Mouse (Mus musculus) layer of hippocampus, adult 2 months (tissue): Measurements from ENCODE around the gene Chmp4b. TPM values are rescaled to one million over a fixed set of nuclear protein-coding genes. Genes with fewer than 3 reads are reported as not detected.

Source experiments
- DNase-seq, 2 experiments: peaks; one replicate each; pipeline ENCODE4 v3.0.0; 2022; ENCODE audit warnings: low spot score in 2 of 2
- H3K27ac ChIP-seq: fragments of 200-600 bp; 2 replicates; pipeline ENCODE4 v1.8.1; 2022
- H3K4me3 ChIP-seq: fragments of 200-600 bp; 2 replicates; pipeline ENCODE4 v1.8.1; 2022; ENCODE audit warnings: mild to moderate bottlenecking
- CTCF ChIP-seq: fragments of 200-600 bp; conservative IDR thresholded peaks from 2 replicates; pipeline ENCODE4 v1.8.1; 2022; ENCODE audit warnings: antibody characterized with exemption, mild to moderate bottlenecking, moderate library complexity
- total RNA-seq, 2 experiments: library from RNA; stranded (reverse); gene quantifications; 2 replicates each; pipeline ENCODE4 v1.2.3; 2021

The Chmp4b gene
- total RNA-seq, 2 experiments from 2014 or later = 206 to 215 TPM

DNA sequence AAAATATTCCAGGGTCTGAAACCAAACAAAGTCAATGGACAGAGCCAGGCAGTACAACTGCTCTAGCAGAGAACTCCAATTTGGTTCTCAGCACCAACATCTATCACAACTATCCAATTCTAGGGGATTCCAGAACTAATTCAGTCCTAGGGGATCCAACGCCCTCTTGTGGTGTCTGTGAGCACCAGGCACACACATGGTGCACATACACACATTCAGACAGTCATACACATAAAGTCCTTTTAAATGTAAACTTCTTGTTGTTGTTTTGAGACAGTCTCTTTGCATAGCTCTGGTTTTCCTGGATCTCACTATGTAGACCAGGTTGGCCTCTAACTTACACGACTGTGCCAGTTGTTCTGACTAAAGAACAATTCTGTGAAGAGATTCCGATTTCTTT is 1.1 kb upstream of the Chmp4b start:
- no peak for TF ChIP-seq CTCF
- Histone ChIP-seq H3K27ac (no peak overlapping the region), H3K4me3 (no peak overlapping the region)
- no peak for DNase-seq

DNA sequence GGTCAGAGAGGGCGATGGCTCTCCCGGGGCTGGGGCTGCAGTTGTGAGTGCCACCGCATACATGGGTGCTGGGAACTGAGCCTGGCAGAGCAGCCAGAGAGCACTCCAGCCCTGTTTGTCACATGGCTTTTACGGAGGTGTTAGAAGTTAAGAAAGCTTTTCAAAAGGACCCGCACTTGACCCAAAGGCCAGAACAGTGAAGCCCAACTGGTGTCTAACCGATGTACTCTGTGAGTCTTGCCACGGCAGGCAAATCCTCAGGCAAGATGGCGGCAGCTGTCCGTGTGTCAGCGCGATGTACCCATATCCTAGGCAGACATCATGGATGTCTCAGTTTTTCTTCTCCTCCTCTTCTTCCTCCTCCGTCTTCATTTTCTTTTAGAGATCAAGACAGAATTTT is 3.5 kb downstream of the Chmp4b start:
- no peak for TF ChIP-seq CTCF
- no peak overlapping the region for H3K4me3 ChIP-seq
- DNase-seq = no peak
- H3K27ac ChIP-seq = no peak overlapping the region

DNA sequence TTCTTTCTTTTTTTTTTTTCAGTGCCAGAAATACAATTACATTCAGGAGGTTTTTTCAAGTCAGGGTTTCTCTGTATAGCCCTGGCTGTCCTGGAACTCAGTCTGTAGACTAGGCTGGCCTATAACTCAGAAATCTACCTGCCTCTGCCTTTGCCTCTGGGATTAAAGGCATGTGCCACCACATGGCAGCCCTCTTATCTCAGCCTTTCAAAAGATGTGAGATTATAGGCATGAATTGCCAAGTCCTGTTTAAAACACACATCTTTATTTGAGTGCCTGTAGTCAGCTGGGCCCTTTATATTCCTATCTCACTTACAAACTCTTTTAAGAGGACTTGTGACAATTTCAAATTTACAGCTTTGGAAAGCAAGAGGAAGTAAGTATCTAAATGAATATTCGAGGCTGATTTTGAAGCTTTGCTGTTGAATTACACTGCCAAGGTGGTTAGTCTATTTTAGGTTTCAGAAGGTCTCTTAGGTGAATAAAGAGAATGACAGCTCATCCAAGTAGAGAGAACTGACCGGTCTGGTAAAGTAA is 4.4 kb downstream of the Chmp4b start:
- DNase-seq = no peak
- Histone ChIP-seq H3K4me3 (no peak overlapping the region), H3K27ac (peak overlapping the region; percentile 74)
- no peak for TF ChIP-seq CTCF

DNA sequence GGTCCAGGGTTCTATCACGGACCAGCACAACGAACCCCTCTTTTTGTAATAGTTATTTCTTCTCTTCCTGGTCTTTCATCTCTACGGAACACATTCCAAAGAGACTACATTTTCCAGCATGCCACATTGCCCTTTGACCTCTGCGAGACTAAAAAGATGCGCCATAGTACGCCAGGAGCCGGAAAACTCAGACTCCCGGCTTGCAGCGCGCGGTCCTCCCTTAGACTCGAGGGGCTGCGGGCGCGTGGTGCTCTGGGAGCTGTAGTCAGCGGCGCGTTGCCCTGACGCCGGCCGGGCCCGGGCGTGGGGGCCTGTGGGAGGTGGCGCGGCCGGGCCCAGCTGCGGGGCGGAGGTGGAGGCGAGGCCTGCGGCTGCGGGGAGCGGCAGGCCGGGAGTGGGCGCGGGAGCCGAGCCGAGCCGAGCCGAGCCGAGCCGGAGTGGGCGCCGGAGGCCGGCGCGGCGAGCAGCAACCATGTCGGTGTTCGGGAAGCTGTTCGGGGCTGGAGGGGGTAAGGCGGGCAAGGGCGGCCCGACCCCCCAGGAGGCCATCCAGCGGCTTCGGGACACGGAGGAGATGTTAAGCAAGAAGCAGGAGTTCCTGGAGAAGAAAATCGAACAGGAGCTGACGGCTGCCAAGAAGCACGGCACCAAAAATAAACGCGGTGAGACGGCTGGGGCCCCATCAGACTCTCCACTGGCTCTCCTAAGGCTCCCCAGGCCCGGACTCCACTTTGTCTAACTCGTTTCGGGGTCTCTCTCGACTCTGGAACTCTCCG is 5.4 kb downstream of the Chmp4b start:
- TF ChIP-seq CTCF = no peak
- peak; percentile 97 to 98 for DNase-seq
- peak overlapping the region; percentile 94 for H3K4me3 ChIP-seq
- peak overlapping the region; percentile 95 for H3K27ac ChIP-seq

DNA sequence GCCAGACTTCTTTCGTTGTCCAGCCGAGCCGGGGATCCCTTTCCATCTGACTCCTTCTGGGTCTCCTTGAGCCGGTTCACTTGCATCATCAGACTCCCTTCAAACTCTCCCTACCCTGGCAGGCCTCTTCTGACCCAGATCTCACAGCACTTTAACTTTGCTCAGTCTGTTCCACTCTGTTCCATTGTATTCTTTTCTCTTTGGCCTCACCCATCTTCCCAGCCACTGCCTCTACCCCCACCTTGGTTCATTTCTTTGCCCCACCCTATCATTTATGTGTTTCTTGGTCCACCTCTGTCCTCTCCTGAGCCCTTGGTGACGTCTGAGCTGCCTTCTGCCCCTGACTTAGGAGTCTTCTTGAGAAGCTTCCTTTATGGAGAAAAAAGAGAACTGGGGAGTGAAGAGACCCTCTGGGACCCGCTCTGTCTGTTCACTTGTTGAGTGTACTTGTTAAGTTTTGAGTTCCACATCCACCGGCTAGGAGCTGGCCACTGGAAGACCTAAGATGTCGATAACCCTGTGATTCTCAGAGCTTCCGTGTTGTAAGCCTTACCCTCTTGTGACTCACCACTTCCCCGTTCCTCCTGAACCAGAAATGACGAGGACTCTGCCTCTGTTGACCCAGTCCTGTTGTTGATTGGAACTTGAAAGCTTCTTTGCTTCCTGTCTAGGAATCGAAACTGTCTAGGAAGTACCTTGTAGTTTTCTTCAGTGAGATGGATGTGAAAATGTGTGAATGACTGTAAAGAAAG is 6.2 kb downstream of the Chmp4b start:
- Histone ChIP-seq H3K4me3 (peak overlapping the region; percentile 94), H3K27ac (peak overlapping the region; percentile 95)
- no peak for DNase-seq
- TF ChIP-seq CTCF = no peak

DNA sequence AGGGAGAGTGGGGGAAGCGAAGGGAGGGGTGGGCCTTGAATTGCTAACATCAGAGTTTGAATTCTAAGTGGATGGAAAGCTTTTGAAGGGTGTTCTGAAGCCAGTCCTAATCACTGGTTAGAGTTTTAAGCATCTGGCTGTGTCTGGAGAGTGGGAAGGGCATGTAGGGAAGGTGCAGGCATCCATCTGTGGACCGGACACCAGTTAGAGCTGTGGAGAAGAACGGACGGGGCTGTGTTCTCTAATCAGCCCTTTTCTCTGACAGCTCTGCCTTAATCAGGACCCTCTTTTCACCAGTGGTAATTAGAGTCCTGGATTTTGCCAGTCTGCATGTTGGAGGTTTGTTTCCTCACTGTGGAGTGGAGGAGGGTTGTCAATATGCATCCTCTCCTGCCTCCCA is 7.6 kb downstream of the Chmp4b start:
- TF ChIP-seq CTCF = no peak
- peak overlapping the region; percentile 95; the same call in 1 of the 2 replicates for H3K27ac ChIP-seq
- DNase-seq = no peak
- peak overlapping the region; percentile 94 for H3K4me3 ChIP-seq

DNA sequence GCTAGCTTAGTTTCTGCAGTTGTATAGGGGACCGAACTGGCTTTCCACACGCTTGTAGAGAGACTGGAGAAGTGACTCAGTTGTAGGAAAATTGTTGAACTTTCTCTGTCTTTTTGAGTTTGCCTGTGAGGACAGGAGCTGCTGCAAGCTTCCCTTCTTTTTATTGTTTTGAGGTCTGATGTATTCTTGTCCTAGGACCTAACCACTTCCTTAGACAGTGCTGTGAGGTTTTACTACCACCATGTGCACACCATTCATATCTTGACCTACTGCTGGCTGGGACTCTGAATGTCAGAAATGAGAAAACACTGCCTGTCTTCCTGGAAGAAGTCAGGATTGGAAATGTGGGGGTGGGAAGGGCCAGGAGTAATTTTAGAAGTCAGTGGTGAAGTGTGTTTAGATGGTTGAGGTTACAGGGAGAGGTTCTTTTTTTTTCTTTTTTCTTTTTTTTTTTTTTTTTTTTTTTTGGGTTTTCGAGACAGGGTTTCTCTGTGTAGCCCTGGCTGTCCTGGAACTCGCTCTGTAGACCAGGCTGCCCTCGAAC is 8.1 kb downstream of the Chmp4b start:
- no peak for TF ChIP-seq CTCF
- DNase-seq = no peak
- H3K27ac ChIP-seq = peak overlapping the region; percentile 95; the same call in 1 of the 2 replicates
- H3K4me3 ChIP-seq = peak overlapping the region; percentile 94

DNA sequence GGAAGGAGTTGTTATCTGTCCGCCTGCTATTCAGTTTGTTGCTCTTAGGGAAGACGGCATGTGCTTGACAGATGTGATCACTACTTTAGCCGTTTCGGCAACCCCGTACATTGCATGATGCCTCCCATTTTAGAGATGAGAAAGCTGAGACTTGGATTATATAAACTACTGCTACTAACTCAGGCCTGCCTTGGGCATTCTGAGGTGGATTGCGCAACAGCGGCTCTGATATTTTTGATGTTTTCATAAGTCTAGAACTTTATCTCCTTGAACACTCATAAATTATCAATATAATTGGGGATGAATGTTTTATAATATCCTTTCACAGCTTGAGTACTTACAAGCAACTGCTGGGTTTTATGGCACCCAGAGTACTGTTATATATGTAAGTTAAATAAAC is 17.2 kb downstream of the Chmp4b start:
- H3K4me3 ChIP-seq = no peak overlapping the region
- TF ChIP-seq CTCF = no peak
- DNase-seq = no peak
- peak overlapping the region; percentile 84 for H3K27ac ChIP-seq

DNA sequence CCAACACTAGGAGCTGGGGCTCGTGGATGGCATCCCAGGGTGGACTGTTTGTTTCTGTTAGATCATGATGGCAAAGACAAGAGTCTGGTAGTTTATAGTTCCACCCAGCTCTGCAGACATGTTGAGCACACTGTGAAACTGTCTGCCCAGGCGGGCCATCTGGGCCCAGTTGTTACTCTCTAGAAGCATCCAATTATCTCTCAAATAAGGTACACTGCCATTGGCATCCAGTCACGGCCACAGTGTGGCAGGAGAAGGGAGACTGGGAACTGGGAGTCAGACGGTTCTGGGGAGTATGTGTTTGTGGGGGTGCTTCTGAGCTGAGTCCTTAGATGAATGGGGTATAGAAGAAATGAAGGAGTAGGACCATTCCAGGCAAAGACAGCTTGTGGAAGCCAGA is 18.6 kb downstream of the Chmp4b start:
- DNase-seq = peak; percentile 73 to 77
- no peak overlapping the region for H3K4me3 ChIP-seq
- H3K27ac ChIP-seq = peak overlapping the region; percentile 84
- peak; percentile 23; the same call in 1 of the 2 replicates for TF ChIP-seq CTCF

DNA sequence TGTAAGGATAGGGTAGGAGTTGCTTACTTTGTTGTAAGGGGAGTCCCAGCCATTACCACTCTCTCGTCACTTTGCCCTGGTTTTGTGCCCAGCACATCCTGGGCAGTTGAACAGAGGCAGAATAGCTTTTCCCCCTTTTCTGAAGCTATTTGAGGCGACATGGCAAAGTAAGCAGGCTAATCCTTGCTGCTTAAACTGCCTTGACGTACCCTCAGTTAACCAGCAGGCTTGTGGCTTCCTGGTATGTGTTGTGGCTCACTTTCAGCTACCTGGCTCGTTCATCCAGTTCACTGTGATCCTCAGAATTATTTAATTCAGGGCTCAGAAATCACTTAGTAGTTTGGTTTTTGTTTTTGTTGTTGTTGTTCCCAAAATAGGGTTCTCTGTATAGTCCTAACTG is 19.2 kb downstream of the Chmp4b start:
- TF ChIP-seq CTCF = no peak
- DNase-seq = no peak
- peak overlapping the region; percentile 61 for H3K27ac ChIP-seq
- no peak overlapping the region for H3K4me3 ChIP-seq

DNA sequence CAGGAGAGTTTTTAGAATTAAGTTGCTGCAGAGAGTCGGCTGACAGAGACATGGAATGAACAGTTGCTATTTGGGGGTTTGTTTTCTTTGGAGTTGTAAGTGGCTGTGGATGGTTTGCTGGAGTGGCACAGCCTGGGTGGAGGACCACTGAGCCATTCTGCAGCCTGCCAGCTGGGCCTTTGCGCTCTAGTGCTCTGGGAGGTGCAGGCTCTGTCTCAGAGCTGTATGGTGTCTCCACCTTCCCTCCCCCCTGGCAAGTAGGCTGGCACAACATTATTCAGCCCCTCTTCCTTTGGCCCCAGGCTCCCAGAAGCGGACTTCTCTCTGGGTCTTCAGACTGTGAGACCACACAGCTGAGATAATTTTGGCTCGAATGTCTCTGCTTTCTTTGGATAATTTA is 22.5 kb downstream of the Chmp4b start:
- H3K27ac ChIP-seq = peak overlapping the region; percentile 55

DNA sequence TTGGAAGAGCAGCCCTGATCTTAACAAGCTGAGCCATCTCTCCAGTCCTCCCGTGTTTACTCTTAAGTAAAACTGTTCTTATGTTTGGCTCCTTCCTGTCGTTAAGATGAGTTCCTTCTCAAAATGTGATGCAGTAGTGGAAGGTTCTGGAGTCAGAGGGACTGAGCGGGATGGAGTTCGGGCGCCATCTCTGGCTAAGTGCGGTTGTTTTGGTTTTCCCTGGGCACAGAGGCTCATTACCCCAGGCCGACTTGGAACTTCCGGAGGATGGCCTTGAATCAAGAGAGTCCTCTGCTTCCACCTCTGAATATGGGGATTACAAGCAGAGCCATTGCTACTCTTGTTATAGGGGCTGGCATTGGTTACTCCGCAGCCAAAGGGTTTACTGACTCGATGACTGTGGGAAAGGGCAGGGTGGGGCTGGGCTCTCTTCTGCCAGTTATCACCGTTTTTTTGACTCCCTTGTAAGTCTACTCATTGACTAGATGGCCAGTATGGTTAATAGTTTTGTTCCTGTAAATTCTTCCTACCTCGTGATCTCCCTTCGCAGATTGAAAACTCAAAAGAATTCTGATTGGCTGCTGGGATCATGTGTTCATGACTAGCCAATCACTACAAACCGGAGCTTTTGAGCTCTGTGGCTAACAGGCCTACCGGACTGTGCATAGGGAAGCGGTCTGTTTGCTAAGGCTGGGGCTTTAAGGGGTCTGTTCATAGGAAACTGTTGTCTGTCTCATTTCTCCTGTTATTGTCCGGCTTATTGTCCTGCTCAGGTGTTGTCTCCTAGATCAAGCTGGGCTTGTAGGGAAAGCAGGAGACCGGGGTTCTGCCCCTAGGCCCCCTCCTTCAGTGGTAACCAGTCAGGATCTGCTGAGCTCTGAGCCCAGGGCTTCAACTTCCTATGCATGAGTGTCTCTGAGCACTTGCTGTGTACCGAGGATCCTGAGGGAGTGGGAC is 25.4 kb downstream of the Chmp4b start:
- H3K27ac ChIP-seq = peak overlapping the region; percentile 93
- H3K4me3 ChIP-seq = peak overlapping the region; percentile 49
- peak; percentile 38 to 56 for DNase-seq
- TF ChIP-seq CTCF = peak; percentile 24

More for the DNA sequence above, 22.5 kb downstream of the Chmp4b start:
- no peak overlapping the region for H3K4me3 ChIP-seq
- TF ChIP-seq CTCF = no peak
- no peak for DNase-seq
